Mouse (Mus musculus) cerebellum, postnatal 36 days (tissue): ENCODE data around the gene Dync2li1.

Experiments used
- DNase-seq, 2 experiments: peaks; one replicate each; pipeline ENCODE4 v3.0.0; 2021 to 2022; ENCODE audit warnings: mixed read lengths in 2 of 2

Dync2li1 gene

GRCm38 (mm10) chr17:84647630-84648029 is 21.3 kb downstream of the Dync2li1 start:
- no peak for DNase-seq

GRCm38 (mm10) chr17:84650302-84651017 is 24.2 kb downstream of the Dync2li1 start:
- DNase-seq, result no peak

GRCm38 (mm10) chr17:84653544-84653943 is 27.2 kb downstream of the Dync2li1 start:
- no peak for DNase-seq

GRCm38 (mm10) chr17:84656205-84656604 is 29.9 kb downstream of the Dync2li1 start:
- DNase-seq, result no peak

GRCm38 (mm10) chr17:84656653-84657421 is 30.5 kb downstream of the Dync2li1 start:
- no peak for DNase-seq

GRCm38 (mm10) chr17:84657422-84657732 is 31.1 kb downstream of the Dync2li1 start:
- DNase-seq, result no peak

GRCm38 (mm10) chr17:84657782-84658181 is 31.5 kb downstream of the Dync2li1 start:
- no peak for DNase-seq

GRCm38 (mm10) chr17:84658195-84658594 is 31.9 kb downstream of the Dync2li1 start:
- DNase-seq, result no peak

- DNase-seq, result no peak
These were observed 32.7 kb downstream of the Dync2li1 start for GRCm38 (mm10) chr17:84658951-84659350.

- DNase-seq, result no peak
These were observed 38.8 kb downstream of the Dync2li1 start for GRCm38 (mm10) chr17:84665053-84665452.

GRCm38 (mm10) chr17:84665691-84666090 is 39.4 kb downstream of the Dync2li1 start:
- no peak for DNase-seq

GRCm38 (mm10) chr17:84667848-84668247 is 41.6 kb downstream of the Dync2li1 start:
- DNase-seq, result no peak

GRCm38 (mm10) chr17:84672376-84673369 is 46.4 kb downstream of the Dync2li1 start:
- no peak for DNase-seq

- no peak for DNase-seq
These were observed 47.8 kb downstream of the Dync2li1 start for GRCm38 (mm10) chr17:84674048-84674447.

GRCm38 (mm10) chr17:84675204-84675603 is 48.9 kb downstream of the Dync2li1 start:
- DNase-seq, result no peak

GRCm38 (mm10) chr17:84675951-84676366 is 49.7 kb downstream of the Dync2li1 start, which contains the start of gene Abcg8:
Gene Abcg8 (plus strand): TSS chr17:84676302.
- DNase-seq, result no peak

- DNase-seq, result no peak
These were observed 51.3 kb downstream of the Dync2li1 start for GRCm38 (mm10) chr17:84677595-84677994.

- DNase-seq, result no peak
These were observed 55.4 kb downstream of the Dync2li1 start for GRCm38 (mm10) chr17:84681670-84682069.

GRCm38 (mm10) chr17:84682734-84683717 is 56.7 kb downstream of the Dync2li1 start, which contains the start of gene Abcg5:
Gene Abcg5 (minus strand): TSS chr17:84683011.
- no peak for DNase-seq

- DNase-seq, result no peak
These were observed 58.0 kb downstream of the Dync2li1 start for GRCm38 (mm10) chr17:84684284-84684683.

- DNase-seq, result no peak
These were observed 59.0 kb downstream of the Dync2li1 start for GRCm38 (mm10) chr17:84685286-84685685.

- no peak for DNase-seq
These were observed 61.7 kb downstream of the Dync2li1 start for GRCm38 (mm10) chr17:84687994-84688393.
